Mouse (Mus musculus): Measurements from ENCODE around the gene Gm14226.
"Not testable (repeated sequence)": the region's sequence is repeated elsewhere in the genome, so short reads cannot be mapped to it uniquely, and the experiment has no call there.

Gene Gm14226

DNA sequence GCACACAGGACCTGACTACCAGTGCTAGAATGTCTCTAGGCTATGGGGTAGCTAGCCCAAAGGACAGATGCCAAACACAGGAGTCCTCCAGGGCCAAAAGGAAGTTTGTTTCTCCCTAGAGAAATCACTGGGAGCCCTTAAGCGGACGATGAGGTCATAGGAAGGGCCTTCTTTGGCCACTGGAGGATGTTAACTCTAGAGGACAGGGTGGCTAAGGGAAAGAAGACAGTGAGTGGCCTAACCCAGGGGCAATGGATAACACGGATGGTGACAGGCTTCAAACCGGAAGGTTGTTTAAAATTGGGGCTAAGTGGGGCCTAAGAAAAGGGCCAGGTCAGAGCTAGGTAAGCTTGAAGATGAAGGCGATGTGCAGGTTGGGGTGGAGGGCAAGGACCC lies 32.0 kb downstream of the Gm14226 start:
- DNase-seq: peak; percentile 25

DNA sequence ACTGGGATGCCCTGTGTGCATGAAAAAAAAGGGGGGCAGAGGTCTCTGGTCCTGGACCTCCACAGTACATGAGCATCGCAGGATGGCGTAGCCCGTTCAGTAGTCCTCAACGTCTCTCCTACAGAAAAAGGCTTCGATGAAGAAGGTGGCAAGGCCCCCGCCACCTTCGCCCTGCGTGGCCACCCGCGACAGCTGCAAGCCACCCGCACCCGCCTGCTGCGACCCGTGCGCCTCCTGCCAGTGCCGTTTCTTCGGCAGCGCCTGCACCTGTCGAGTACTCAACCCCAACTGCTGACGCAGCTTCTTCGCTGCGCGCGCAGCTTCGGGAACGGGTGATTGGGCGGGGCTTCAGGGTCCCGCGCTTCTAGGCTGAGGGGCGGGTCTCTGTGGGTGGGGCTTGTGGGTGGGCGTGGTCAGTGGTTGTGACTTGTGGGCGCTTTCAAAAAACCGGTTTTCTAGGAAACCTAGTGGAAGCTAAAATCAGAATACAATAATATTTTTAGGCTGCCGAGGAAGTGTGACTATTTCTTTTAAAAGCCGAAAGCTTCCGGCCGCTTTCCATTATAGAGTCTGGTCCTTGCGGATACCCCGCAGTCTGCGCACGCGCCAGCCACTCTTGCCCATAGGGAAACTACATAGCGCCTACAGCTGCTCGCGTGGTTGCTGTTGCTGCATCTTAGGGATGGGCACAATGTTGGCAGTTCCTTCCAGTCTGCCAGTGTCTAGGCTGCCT lies 32.6 kb downstream of the Gm14226 start:
- peak; percentile 96 for DNase-seq

DNA sequence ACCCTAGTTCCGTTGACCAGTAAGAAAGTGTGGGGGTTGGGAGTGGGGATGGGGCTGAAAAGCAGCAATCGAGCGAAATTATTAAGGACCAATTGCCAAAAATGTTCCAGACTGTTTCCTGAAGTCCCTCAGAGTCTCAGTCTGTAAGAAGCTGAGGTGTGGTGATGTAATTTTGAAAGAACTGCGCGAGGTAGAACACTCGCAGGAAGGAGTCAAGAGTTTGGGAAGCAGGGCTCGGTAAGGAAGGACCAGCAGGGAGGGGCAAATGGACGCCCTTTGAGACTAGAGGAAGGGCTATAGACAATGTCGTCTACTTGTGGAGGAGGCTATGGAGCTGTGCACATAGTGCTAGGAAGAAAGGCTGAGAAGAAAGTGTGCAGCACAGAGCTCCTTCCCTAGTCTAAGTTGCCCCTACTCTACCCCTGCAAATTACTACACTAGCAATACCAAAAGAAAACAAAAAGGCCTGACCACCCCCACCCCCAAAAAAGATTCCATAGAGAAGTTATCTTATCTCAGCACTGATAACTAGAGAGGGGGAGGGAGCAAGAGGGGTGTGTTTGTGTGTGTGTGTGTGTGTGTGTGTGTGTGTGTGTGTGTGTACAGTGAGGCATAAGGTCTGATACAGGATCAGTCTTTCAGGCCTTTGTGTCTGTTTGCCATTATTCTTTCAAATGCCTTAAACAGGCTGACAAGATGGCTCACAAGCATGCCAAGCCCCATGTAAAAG lies 33.7 kb downstream of the Gm14226 start:
- no peak for DNase-seq

DNA sequence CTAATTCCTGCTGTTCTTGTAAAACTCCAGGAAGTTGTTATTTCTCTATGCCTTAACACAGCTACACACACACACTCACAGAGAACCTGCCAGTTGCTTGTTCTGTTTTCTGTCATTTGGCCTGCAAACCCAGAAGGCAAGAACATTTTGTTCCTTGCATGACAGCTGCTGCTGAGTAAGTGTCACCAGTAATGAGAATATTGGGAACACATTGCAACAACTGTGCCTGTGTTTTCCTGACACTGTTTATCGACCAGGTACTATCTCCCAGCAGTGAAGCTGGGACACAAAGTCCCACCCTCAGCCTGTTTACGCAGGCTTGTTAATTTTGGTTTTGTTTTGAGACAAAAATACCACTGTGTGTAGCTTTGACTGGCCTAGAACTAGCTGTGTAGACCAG lies 34.6 kb downstream of the Gm14226 start:
- DNase-seq: peak; percentile 7

DNA sequence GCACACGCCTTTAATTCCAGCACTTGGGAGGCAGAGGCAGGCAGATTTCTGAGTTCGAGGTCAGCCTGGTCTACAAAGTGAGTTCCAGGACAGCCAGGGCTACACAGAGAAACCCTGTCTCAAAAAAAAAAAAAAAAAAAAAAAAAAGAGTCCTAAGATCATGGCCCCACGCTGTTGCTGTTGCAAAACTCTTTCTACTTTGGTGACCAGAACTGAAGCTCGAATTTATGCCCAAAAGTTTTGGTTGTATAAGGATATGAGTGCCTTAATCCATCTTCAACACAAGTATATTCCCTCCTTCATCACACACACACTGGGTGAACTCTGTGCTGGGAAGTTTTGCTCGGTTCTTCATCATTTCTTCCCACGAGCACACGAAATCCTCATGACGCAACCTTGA lies 35.4 kb downstream of the Gm14226 start:
- not testable (repeated sequence) for DNase-seq

DNA sequence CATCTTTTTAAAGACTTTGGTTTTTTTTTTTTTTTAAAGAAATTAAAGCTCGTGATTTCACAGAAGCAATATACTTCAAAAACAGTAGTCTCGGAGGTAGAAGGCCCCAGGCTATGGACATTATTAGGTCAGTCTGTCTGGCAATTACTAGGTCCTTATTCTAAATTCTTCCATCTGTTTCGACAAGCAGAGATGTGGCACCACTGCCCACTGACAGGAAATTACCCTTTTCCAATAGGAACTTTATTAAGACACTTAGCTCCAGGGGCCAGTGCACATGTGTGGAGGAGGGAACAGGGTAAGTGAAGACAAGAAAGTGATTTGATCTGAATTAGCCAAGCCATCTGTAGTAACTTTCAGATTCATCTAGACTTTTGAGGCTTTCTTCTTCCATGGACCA lies 36.6 kb downstream of the Gm14226 start:
- DNase-seq: no peak

DNA sequence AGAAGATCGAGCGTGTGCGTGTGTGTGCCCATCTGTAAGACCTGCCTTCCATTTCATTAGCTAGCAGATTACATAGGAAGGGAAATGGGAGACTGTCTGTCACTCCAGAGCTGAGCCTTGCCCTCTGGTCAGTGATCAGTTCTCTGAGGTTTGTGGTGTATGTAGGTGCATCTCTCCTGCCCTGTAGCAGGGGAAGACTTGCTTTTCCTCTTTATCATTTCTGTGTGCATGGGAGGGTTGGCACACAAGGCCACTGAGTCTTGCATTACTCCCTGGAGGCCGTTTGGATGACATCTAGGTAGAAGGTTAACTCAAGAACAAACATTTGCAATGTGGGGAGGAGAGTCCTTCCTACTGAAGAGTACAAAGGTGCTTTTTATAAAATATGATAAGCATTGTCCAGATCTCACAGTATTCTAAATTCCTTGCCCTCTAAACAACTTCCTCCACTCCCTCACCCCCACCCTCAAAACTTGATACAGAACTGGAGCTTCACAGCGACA lies 38.1 kb downstream of the Gm14226 start:
- no peak for DNase-seq

GRCm38 (mm10) chr2:155057361-155057760 lies 39.3 kb downstream of the Gm14226 start:
- no peak for DNase-seq

GRCm38 (mm10) chr2:155071027-155071426 lies 53.0 kb downstream of the Gm14226 start:
- peak; percentile 10 for DNase-seq

DNA sequence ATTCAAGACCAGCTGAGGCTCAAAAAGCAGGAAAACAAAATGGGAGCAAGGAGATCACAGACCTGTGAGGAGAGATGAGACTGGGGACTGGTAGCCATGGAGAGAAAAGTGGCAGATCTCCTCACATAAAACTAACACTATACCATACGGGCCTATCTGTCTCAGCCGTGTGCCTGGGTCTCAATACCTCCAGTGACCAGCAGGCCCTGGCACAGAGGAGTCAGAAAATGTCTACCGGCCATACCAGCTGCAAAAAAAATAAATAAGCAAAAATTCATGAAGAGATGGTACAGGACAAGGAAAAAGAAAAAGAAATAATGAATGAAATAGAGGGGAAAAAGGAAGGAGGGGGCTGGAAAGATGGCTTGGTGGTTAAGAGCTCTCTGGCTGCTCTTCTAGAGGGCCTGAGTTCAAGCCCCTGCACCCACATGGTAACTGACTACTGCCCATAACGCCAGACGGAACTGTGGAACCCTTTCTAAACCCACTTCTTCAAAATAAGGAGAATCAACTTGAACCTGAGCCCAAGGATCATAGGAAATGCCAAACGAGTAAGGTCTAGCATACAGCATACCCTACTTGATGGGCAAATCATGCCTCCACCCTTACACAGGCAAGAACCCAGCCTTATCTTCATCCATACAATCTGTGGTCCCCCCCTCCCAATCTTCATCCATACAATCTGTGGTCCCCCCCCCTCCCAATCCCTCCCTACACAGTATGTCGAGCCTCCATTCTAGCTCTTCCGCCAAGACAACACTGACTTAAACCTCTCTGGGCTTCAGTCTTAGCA lies 54.5 kb downstream of the Gm14226 start:
- no peak for DNase-seq

DNA sequence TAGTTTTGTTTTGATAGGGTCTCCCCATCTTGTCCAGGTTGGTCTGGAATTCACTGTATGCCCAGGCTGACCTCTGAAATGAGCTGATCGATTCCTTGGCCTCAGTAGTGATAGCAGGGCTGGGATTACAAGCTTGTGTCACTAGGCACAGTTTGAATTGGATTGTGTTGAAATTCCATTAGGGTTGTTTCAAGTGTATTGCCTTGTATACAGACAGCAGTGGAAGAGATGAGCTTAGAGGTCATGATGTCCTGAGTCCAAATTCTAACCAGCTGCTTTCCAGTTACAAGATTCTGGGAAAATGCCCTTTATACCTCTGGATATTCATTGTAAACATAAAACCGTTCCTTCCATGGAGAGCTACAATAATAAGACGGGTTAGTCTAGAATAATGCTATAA lies 55.3 kb downstream of the Gm14226 start:
- no peak for DNase-seq

DNA sequence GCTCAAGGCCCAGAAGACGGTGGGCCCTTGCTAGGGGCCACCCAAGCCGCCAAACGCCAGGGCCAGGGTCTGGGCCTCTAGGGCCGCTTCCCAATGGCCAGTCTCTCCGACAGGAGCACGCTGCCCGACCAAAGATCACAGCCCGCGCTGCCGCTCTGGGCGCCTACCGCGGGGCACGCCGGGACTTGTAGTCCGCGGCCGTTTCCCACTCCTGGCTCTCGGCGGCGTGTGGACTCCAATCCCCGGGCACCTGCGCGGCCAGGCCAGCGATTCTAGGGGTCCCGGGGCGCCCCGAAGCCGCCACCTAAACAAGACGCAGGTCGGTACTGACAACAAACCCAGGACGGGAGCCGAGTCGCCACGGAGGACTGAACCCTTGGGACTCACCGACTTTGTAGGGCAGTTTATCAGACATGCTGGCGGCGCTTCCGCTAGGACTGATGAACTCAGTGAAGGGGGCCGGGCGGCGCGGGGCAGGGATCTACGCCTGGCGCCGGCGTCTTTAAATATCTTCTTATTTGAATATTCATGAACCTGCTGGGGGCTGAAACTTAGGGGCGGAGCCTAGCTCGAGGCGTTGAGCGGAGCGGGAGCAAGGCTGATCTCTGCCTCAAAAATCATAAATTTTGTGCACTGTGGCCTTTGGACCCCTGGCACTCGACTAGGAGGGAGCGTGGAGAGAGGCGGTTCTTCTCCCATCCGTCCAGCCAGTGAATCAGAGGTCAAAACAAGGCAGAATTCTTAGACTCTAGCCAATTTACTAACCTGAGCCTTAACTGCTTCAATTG lies 56.1 kb downstream of the Gm14226 start, which contains the start of gene Ahcy:
Gene Ahcy (minus strand): TSS at position 520 of the 788 bp plus-strand sequence.
- DNase-seq: peak; percentile 95

GRCm38 (mm10) chr2:155074766-155075330 lies 56.8 kb downstream of the Gm14226 start:
- DNase-seq: no peak

GRCm38 (mm10) chr2:155075649-155076048 lies 57.6 kb downstream of the Gm14226 start:
- no peak for DNase-seq
